Mouse (Mus musculus) mature B cell (primary cell): Measurements from ENCODE around the gene Olfr1184.
"Not testable (repeated sequence)": the region's sequence is repeated elsewhere in the genome, so short reads cannot be mapped to it uniquely, and the experiment has no call there.

ENCODE experiments used
- in situ Hi-C: fragments of 300-500 bp; cut with MboI; formaldehyde crosslinking; loops from 2 replicates; pipeline ENCODE4 v1.14.3; 2019

Olfr1184 gene

DNA sequence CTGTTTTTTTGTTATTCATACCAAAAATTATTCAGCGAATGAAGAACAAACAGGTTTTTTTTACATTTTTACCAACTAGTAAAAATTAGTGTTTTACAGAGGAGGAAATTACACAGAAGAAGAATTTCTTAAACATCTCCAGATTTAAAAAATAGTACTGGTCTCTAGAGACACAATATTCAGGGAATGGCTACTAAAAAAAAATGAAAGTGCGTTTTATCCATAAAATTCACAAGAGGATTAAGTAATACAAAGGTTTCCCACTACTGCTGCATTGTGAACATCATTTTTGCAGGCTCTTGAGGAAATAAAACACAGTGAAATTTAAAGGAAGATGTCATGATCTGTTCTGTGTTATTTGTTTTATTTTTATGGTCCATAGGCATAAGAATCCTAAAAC is at the start of gene Olfr1184:
Gene Olfr1184, plus strand, starts transcription at position 301 of the 400 bp plus-strand sequence.
- in situ Hi-C loops, result no loop called here

DNA sequence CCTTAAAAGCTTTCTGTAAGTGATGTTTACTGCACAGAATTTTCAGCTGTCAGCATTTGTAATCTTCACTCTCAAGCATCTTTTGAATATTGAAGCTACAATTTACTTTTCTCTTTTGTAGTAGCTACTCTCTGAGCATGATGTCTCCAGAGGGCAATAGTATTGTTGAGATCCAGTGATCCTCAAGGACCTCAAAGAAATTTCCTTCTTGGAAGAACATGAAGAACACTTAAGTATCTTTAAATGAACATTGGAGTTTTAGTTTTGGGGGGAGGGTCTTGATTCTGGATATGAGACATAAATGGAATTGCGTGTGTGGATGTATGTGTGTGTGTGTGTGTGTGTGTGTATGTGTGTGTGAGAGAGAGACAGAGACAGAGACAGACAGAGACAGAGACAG is 34.4 kb upstream of the Olfr1184 start, which contains the start of gene Gm13757:
Gene Gm13757, minus strand, starts transcription at position 101 of the 400 bp plus-strand sequence.
- in situ Hi-C loops, result no loop called here

DNA sequence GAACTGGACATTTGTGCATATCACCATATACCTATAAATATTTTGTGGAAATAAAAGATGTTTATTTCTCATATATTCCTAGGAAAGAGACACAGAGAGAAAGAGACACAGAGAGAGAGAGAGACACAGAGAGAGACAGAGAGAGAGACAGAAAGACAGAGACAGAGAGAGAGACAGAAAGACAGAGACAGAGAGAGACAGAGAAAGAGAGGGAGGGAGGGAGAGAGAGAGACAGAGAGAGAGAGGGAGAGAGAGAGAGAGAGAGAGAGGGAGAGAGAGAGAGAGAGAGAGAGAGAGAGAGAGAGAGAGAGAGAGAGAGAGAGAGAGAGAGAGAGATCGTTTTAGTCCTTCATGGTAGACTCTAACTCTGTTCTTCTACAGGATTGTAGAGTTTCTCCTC is 28.8 kb upstream of the Olfr1184 start, which contains the start of gene Olfr1183:
Gene Olfr1183, plus strand, starts transcription at position 301 of the 400 bp plus-strand sequence.
- in situ Hi-C loops, result not testable (repeated sequence)

DNA sequence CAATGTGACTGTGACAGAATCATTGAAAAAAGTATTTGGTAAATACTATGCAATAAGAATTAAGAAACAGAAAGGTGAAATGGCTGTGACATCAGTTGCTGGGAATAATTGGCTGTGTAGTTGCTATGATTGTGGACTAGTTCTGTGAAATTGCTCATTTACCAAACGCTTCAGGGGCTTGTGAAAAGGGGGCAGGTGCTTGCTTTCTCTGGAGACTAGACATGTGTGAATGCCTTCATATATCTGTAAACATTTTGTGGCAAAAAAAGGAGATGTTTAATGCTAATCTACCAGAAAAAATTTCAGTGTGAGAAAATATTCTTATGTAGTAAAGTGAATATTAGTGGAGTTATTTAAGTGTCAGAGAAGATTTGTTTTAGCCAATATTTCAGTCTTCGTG is 9.6 kb downstream of the Olfr1184 start, which contains the start of gene Olfr1185-ps1:
Gene Olfr1185-ps1, plus strand, starts transcription at position 301 of the 400 bp plus-strand sequence.
- in situ Hi-C loops, result no loop called here

DNA sequence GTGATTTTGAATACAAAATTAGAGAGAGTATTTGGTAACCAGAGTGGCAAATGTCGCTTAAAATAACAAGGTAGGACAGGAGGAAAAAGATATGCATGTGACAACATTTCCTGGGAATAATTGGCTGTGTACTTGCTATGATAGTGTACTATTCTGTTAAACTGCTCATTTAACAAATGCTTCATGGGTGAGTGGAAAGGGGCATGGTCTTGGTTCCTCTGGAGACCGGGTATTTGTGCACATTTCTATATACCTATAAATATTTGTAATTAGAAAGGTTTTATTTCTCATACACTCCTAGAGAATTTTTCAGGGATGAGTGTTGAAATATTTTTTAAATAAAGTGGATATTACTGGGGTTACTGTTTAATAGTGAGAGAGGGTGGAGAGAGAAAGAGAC is 34.9 kb downstream of the Olfr1184 start, which contains the start of gene Olfr1186:
Gene Olfr1186, plus strand, starts transcription at position 301 of the 400 bp plus-strand sequence.
- in situ Hi-C loops, result no loop called here

DNA sequence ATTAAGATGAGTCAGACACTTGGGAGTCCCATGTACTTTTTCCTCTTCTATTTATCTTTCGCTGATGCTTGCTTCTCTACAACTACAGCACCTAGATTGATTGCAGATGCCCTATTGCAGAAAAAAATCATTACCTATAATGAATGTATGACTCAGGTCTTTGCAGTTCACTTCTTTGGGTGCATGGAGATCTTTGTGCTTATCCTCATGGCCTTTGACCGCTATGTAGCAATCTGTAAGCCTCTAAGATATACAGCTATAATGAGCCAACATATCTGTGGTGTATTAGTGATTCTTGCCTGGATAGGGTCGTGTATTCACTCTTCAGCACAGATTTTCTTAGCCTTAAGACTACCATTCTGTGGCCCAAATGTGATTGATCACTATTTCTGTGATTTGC is 42.3 kb downstream of the Olfr1184 start:
- in situ Hi-C loops, result no loop called here
